Mouse (Mus musculus) megakaryocyte, embryonic 14.5 days (primary cell): ENCODE measurements around the gene Psmc5. TPM values are rescaled to one million over a fixed set of nuclear protein-coding genes. Genes with fewer than 3 reads are reported as not detected.

Experiments
- H3K27me3 ChIP-seq: replicated peaks from 2 replicates; pipeline ENCODE3; 2012; ENCODE audit warnings: inconsistent platforms
- H3K36me3 ChIP-seq: replicated peaks from 2 replicates; pipeline ENCODE3; 2012; ENCODE audit warnings: low read length, inconsistent platforms, mixed read lengths
- H3K4me1 ChIP-seq: 2 replicates; pipeline ENCODE4 v1.6.1; 2012; ENCODE audit warnings: inconsistent platforms
- H3K4me3 ChIP-seq: replicated peaks from 2 replicates; pipeline ENCODE3; 2012; ENCODE audit warnings: moderate library complexity, mild to moderate bottlenecking, inconsistent platforms
- H3K9me3 ChIP-seq: 2 replicates; pipeline ENCODE4 v1.6.1; 2012; ENCODE audit warnings: inconsistent platforms
- FLI1 ChIP-seq: IDR thresholded peaks from 2 replicates; pipeline ENCODE4 v1.6.1; 2012; ENCODE audit warnings: low read length, inconsistent platforms, mixed read lengths
- GATA1 ChIP-seq: IDR thresholded peaks from 3 replicates; pipeline ENCODE4 v1.6.1; 2012; ENCODE audit warnings: mixed read lengths, low read length, inconsistent platforms, borderline replicate concordance
- polyA plus RNA-seq: library from polyadenylated mRNA; stranded (reverse); fragments of >175 nt; gene quantifications from 2 replicates; pipeline ENCODE4 v1.2.3, GENCODE M21; 2012; ENCODE audit warnings: low replicate concordance; ENCODE audit not compliant: insufficient read depth

Gene Psmc5
- polyA plus RNA-seq, 1 experiment, result 34.7 TPM

DNA sequence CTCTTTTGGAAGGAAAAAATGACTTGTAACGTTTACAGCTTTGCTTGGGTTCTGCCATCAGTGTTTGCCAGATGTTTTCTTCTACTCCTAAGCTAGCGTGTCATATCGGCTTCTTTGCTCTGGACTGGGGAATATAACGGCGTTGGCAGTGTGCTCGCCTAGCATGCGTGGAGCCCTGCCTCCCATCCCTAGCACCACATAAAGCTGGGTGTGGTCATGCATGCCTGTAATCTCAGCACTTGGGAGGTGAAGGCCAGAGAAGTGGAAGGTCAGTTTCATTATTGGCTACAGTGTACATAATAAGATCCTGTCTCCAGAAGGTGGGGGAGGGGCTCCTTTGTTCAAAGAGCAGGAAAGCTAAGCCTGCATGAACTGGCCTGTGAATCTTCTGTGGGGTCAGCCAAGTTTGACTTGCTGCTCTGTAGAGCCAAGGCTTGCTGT lies 19.0 kb downstream of the Psmc5 start:
- H3K27me3 ChIP-seq, result peaks cover 2% of the 10 kb centered on the region
- H3K4me3 ChIP-seq, result no peak overlapping the region
- H3K9me3 ChIP-seq, result no peaks in the 10 kb centered on the region
- peaks cover 2% of the 10 kb centered on the region for H3K36me3 ChIP-seq
- TF ChIP-seq FLI1, result no peak
- TF ChIP-seq GATA1, result no peak
- peaks cover 62% of the 10 kb centered on the region for H3K4me1 ChIP-seq

- H3K9me3 ChIP-seq, result no peaks in the 10 kb centered on the region
- H3K4me1 ChIP-seq, result peaks cover 47% of the 10 kb centered on the region
- TF ChIP-seq FLI1, result no peak
- TF ChIP-seq GATA1, result no peak
- peaks cover 7% of the 10 kb centered on the region for H3K27me3 ChIP-seq
- no peaks in the 10 kb centered on the region for H3K36me3 ChIP-seq
- H3K4me3 ChIP-seq, result peak within 1 kb of the TSS; percentile 85
Observed at GRCm38 (mm10) chr11:106276454-106276853, 20.5 kb downstream of the Psmc5 start, which contains the start of gene Tcam1. Tcam1 (plus strand) TSS chr11:106276672.

- peaks cover 17% of the 10 kb centered on the region for H3K4me1 ChIP-seq
- no peaks in the 10 kb centered on the region for H3K36me3 ChIP-seq
- peaks cover 50% of the 10 kb centered on the region for H3K27me3 ChIP-seq
- H3K9me3 ChIP-seq, result no peaks in the 10 kb centered on the region
- TF ChIP-seq FLI1 (no peak), GATA1 (no peak)
- H3K4me3 ChIP-seq, result no peak overlapping the region
Observed at GRCm38 (mm10) chr11:106282452-106282851, 26.5 kb downstream of the Psmc5 start.

- H3K27me3 ChIP-seq, result peaks cover 53% of the 10 kb centered on the region
- no peaks in the 10 kb centered on the region for H3K9me3 ChIP-seq
- H3K4me1 ChIP-seq, result peaks cover 9% of the 10 kb centered on the region; the same call in 1 of the 2 replicates
- no peak overlapping the region for H3K4me3 ChIP-seq
- no peak for TF ChIP-seq GATA1
- no peak for TF ChIP-seq FLI1
- H3K36me3 ChIP-seq, result no peaks in the 10 kb centered on the region
Observed at GRCm38 (mm10) chr11:106283371-106283770, 27.4 kb downstream of the Psmc5 start.

- Histone ChIP-seq H3K4me1 (peaks cover 9% of the 10 kb centered on the region; the same call in 1 of the 2 replicates), H3K9me3 (no peaks in the 10 kb centered on the region), H3K36me3 (no peaks in the 10 kb centered on the region), H3K4me3 (no peak overlapping the region), H3K27me3 (peaks cover 51% of the 10 kb centered on the region)
- TF ChIP-seq FLI1, result no peak
- no peak for TF ChIP-seq GATA1
Observed at GRCm38 (mm10) chr11:106284126-106284525, 28.2 kb downstream of the Psmc5 start.

GRCm38 (mm10) chr11:106286206-106286605 lies 30.3 kb downstream of the Psmc5 start:
- peaks cover 48% of the 10 kb centered on the region for H3K27me3 ChIP-seq
- no peak overlapping the region for H3K4me3 ChIP-seq
- no peaks in the 10 kb centered on the region for H3K36me3 ChIP-seq
- no peaks in the 10 kb centered on the region for H3K9me3 ChIP-seq
- TF ChIP-seq GATA1 (no peak), FLI1 (no peak)
- peaks cover 9% of the 10 kb centered on the region; the same call in 1 of the 2 replicates for H3K4me1 ChIP-seq

GRCm38 (mm10) chr11:106286987-106287386 lies 31.0 kb downstream of the Psmc5 start:
- TF ChIP-seq FLI1 (no peak), GATA1 (no peak)
- Histone ChIP-seq H3K9me3 (0 out of 2 replicates have a peak, but pooled peaks cover 5% of the 10 kb centered on the region), H3K4me3 (no peak overlapping the region), H3K36me3 (no peaks in the 10 kb centered on the region), H3K27me3 (peaks cover 42% of the 10 kb centered on the region), H3K4me1 (peaks cover 9% of the 10 kb centered on the region; the same call in 1 of the 2 replicates)

- TF ChIP-seq GATA1 (no peak), FLI1 (no peak)
- Histone ChIP-seq H3K4me1 (peaks cover 2% of the 10 kb centered on the region; the same call in 1 of the 2 replicates), H3K27me3 (peaks cover 28% of the 10 kb centered on the region), H3K36me3 (no peaks in the 10 kb centered on the region), H3K9me3 (peaks cover 8% of the 10 kb centered on the region), H3K4me3 (no peak overlapping the region)
Observed at GRCm38 (mm10) chr11:106289369-106289768, 33.4 kb downstream of the Psmc5 start.

- no peaks in the 10 kb centered on the region for H3K4me1 ChIP-seq
- H3K27me3 ChIP-seq, result peaks cover 18% of the 10 kb centered on the region
- no peak overlapping the region for H3K4me3 ChIP-seq
- H3K9me3 ChIP-seq, result peaks cover 8% of the 10 kb centered on the region
- TF ChIP-seq GATA1, result no peak
- TF ChIP-seq FLI1, result no peak
- no peaks in the 10 kb centered on the region for H3K36me3 ChIP-seq
Observed at GRCm38 (mm10) chr11:106290376-106290775, 34.4 kb downstream of the Psmc5 start.

- Histone ChIP-seq H3K4me1 (no peaks in the 10 kb centered on the region), H3K27me3 (peaks cover 10% of the 10 kb centered on the region), H3K36me3 (no peaks in the 10 kb centered on the region), H3K9me3 (peaks cover 8% of the 10 kb centered on the region), H3K4me3 (no peak overlapping the region)
- TF ChIP-seq GATA1 (no peak), FLI1 (no peak)
Observed at GRCm38 (mm10) chr11:106291861-106292260, 35.9 kb downstream of the Psmc5 start.

DNA sequence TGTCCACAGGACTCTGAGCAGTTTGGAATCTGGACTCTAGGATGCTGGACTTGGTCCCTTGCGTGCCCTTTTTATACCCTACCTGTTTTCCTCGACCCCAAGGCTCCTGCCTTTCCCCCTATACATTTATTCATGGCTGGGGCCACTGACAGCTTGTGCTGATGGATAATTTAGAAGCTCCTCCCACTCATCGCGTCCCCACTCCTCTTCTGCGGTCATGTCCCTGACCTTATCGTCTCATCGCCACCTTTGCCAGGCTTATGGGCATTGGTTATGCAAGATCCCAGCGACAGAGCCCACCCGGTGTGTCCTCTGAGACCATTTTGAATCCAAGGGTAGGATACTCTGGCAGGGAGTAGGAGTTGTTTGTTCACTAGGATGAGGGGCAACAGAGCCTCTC lies 45.8 kb downstream of the Psmc5 start, which contains the start of gene Gh:
Gene Gh (minus strand): TSS at position 101 of the 400 bp plus-strand sequence.
- Histone ChIP-seq H3K27me3 (peaks cover 43% of the 10 kb centered on the region), H3K9me3 (0 out of 2 replicates have a peak, but pooled peaks cover 5% of the 10 kb centered on the region), H3K4me3 (no peak within 1 kb of the TSS), H3K36me3 (no peaks in the 10 kb centered on the region), H3K4me1 (peaks cover 4% of the 10 kb centered on the region; the same call in 1 of the 2 replicates)
- TF ChIP-seq GATA1 (no peak), FLI1 (no peak)
